Comparison of ENCODE assay signal across 17 mouse cellular contexts in genomic region chrY:90725701-90726451, GRCm38 (mm10). TPM values are rescaled to one million over a fixed set of nuclear protein-coding genes. Genes with fewer than 3 reads are reported as not detected.
DNase-seq lines count a peak whose midpoint lies in the region; ATAC-seq lines count a peak whose summit lies in the region.
"Not testable (repeated sequence)": the region's sequence is repeated elsewhere in the genome, so short reads cannot be mapped to it uniquely, and the experiment has no call there.
"Had no signal": no experiment of that assay in that cellular context is flagged by ENCODE, and none has a peak within 500 bp of the region (broad histone marks: within the 10 kb centered on the region; RNA-seq: fewer than 3 reads in every experiment).

No protein-coding gene starts in this region.

- ATAC-seq in CD4-positive, CD25-positive, alpha-beta regulatory T cell, adult 4 months = peak; percentile 37
- ATAC-seq in common myeloid progenitor, adult 5-6 weeks (replicated peaks; ENCODE audit: low read depth, poor library complexity, severe bottlenecking) = peak; percentile 48
- ATAC-seq in erythroid progenitor cell, adult 5-6 weeks (replicated peaks; ENCODE audit: low FRiP score, poor library complexity, severe bottlenecking) = 0 out of 2 replicates have a peak, but pooled peaks have one; percentile 30
- ATAC-seq in hindbrain, embryonic 11.5 days (ENCODE audit: low FRiP score); neural tube, embryonic 11.5 days (ENCODE audit: insufficient read depth, low FRiP score, low TSS enrichment): not testable (repeated sequence)
- ATAC-seq in megakaryocyte, adult 5-6 weeks (ENCODE audit: poor library complexity, severe bottlenecking) = peak; percentile 41; the same call in 1 of the 2 replicates

- H3K27me3 ChIP-seq in hindbrain, embryonic 11.5 days (ENCODE audit: control insufficient read depth, insufficient read depth, low read length); neural tube, embryonic 11.5 days (ENCODE audit: control insufficient read depth, insufficient read depth, low read length): not testable (repeated sequence)

- not testable (repeated sequence) for H3K4me1 ChIP-seq in hindbrain, embryonic 11.5 days (replicated peaks; ENCODE audit: control insufficient read depth, insufficient read depth, low read length); neural tube, embryonic 11.5 days (ENCODE audit: control insufficient read depth, insufficient read depth, low read length)

- not testable (repeated sequence) for H3K36me3 ChIP-seq in hindbrain, embryonic 11.5 days (ENCODE audit: control insufficient read depth, insufficient read depth, low read length); neural tube, embryonic 11.5 days (ENCODE audit: control insufficient read depth, insufficient read depth, low read length)

- not testable (repeated sequence) for H3K4me3 ChIP-seq in hindbrain, embryonic 11.5 days (ENCODE audit: low read depth, low read length); neural tube, embryonic 11.5 days (ENCODE audit: low read depth, low read length)

- not testable (repeated sequence) for H3K9me3 ChIP-seq in hindbrain, embryonic 11.5 days (ENCODE audit: control insufficient read depth, low read length); neural tube, embryonic 11.5 days (ENCODE audit: control insufficient read depth, low read length)

- not testable (repeated sequence) for H3K27ac ChIP-seq in hindbrain, embryonic 11.5 days (ENCODE audit: low read depth, low read length); neural tube, embryonic 11.5 days (ENCODE audit: low read depth, low read length)

- not testable (repeated sequence) for H3K4me2 ChIP-seq in hindbrain, embryonic 11.5 days (replicated peaks; ENCODE audit: low read depth, low read length); neural tube, embryonic 11.5 days (ENCODE audit: low read depth)

- WGBS in hindbrain, embryonic 11.5 days = 65% methylated on average over 12 of the region's 23 CpGs
- 77% methylated on average over 17 of the region's 23 CpGs for WGBS in neural tube, embryonic 11.5 days

- not testable (repeated sequence) for H3K9ac ChIP-seq in hindbrain, embryonic 11.5 days (ENCODE audit: low read depth, low read length); neural tube, embryonic 11.5 days (ENCODE audit: low read length)

- DNase-seq in NIH3T3 (ENCODE audit: low read depth) = peak; percentile 77
- DNase-seq in hindbrain, embryonic 11.5 days (ENCODE audit: low spot score) = peak; percentile 40
- DNase-seq in neural tube, embryonic 11.5 days (ENCODE audit: low spot score) = peak; percentile 20

RNA-seq across cellular contexts. Expression of gene Gm21860, which starts 28.7 kb away (rescaled TPM):
- polyA plus RNA-seq in CD4-positive, CD25-positive, alpha-beta regulatory T cell, adult 4 months (2017; shearing (Covaris generic)) = not detected
- total RNA-seq in common myeloid progenitor, adult 5-6 weeks (2017) = not detected in 2 replicates
- not detected in 2 replicates for total RNA-seq in erythroid progenitor cell, adult 5-6 weeks (2015; ENCODE audit: low replicate concordance)
- not detected in 2 replicates for total RNA-seq in erythroid progenitor cell, adult 5-6 weeks (2017; ENCODE audit: low replicate concordance)
- polyA plus RNA-seq in hindbrain, embryonic 11.5 days (2014; fragmentation: Nextera tagmentation; extraction: Ambion mirVana) = not detected in 2 replicates
- not detected in 2 replicates for total RNA-seq in megakaryocyte, adult 5-6 weeks (2015)
- total RNA-seq in megakaryocyte, adult 5-6 weeks (2017) = not detected in 2 replicates
- polyA plus RNA-seq in neural tube, embryonic 11.5 days (2014; fragmentation: Nextera tagmentation; extraction: Ambion mirVana) = not detected in 2 replicates
- total RNA-seq: adrenal gland, postnatal 10 days; layer of hippocampus, postnatal 36 days; left cerebral cortex, postnatal 4 days had no signal
- polyA plus RNA-seq: gonadal fat pad, adult 2 months; heart, embryonic 15.5 days; hindbrain, embryonic 15.5 days; large intestine, adult 2 months; liver, embryonic 14.5 days; testis, adult 2 months; urinary bladder, adult 2 months had no signal

RNA-seq across cellular contexts. Expression of gene Gm47283, which starts 58.7 kb away (rescaled TPM):
- not detected for polyA plus RNA-seq in CD4-positive, CD25-positive, alpha-beta regulatory T cell, adult 4 months (2017; shearing (Covaris generic))
- total RNA-seq in common myeloid progenitor, adult 5-6 weeks (2017) = not detected in 2 replicates
- total RNA-seq in erythroid progenitor cell, adult 5-6 weeks (2015; ENCODE audit: low replicate concordance) = not detected in 2 replicates
- not detected in 2 replicates for total RNA-seq in erythroid progenitor cell, adult 5-6 weeks (2017; ENCODE audit: low replicate concordance)
- not detected in 2 replicates for polyA plus RNA-seq in hindbrain, embryonic 11.5 days (2014; fragmentation: Nextera tagmentation; extraction: Ambion mirVana)
- total RNA-seq in megakaryocyte, adult 5-6 weeks (2015) = not detected in 2 replicates
- total RNA-seq in megakaryocyte, adult 5-6 weeks (2017) = not detected in 2 replicates
- polyA plus RNA-seq in neural tube, embryonic 11.5 days (2014; fragmentation: Nextera tagmentation; extraction: Ambion mirVana) = not detected in 2 replicates
- total RNA-seq: adrenal gland, postnatal 10 days; layer of hippocampus, postnatal 36 days; left cerebral cortex, postnatal 4 days had no signal
- polyA plus RNA-seq: gonadal fat pad, adult 2 months; heart, embryonic 15.5 days; hindbrain, embryonic 15.5 days; large intestine, adult 2 months; liver, embryonic 14.5 days; testis, adult 2 months; urinary bladder, adult 2 months had no signal

Comparison
In these comparisons a context has a peak if more than half of its experiments do, and no peak if none do; other contexts are left out.
1. DNase-seq: peak in every context shown above with its lines; median percentile 77 in NIH3T3; 40 in hindbrain, embryonic 11.5 days; 20 in neural tube, embryonic 11.5 days.